Mouse (Mus musculus) frontal cortex, postnatal 14 days (tissue): Measurements from ENCODE around the gene Brca2.

ENCODE experiments used
- DNase-seq, 2 experiments: peaks; one replicate each; pipeline ENCODE4 v3.0.0; 2022; ENCODE audit warnings: low spot score in 2 of 2

Gene Brca2

GRCm38 (mm10) chr5:150598202-150599119, 76.0 kb downstream of the Brca2 start:
- no peak for DNase-seq

GRCm38 (mm10) chr5:150599301-150600294, 77.2 kb downstream of the Brca2 start:
- DNase-seq: no peak

- no peak for DNase-seq
These were observed 78.4 kb downstream of the Brca2 start for GRCm38 (mm10) chr5:150600554-150601440.

GRCm38 (mm10) chr5:150601441-150602230, 79.2 kb downstream of the Brca2 start:
- no peak for DNase-seq

- DNase-seq: no peak
These were observed 83.7 kb downstream of the Brca2 start for GRCm38 (mm10) chr5:150606131-150606530.

- DNase-seq: no peak
These were observed 85.2 kb downstream of the Brca2 start for GRCm38 (mm10) chr5:150607631-150608030.

- no peak for DNase-seq
These were observed 88.7 kb downstream of the Brca2 start for GRCm38 (mm10) chr5:150611136-150611535.

GRCm38 (mm10) chr5:150611697-150612096, 89.3 kb downstream of the Brca2 start:
- DNase-seq: no peak

- DNase-seq: no peak
These were observed 91.6 kb downstream of the Brca2 start for GRCm38 (mm10) chr5:150614054-150614453.

- no peak for DNase-seq
These were observed 93.8 kb downstream of the Brca2 start for GRCm38 (mm10) chr5:150616216-150616615.

- DNase-seq: no peak
These were observed 94.3 kb downstream of the Brca2 start for GRCm38 (mm10) chr5:150616731-150617130.

- DNase-seq: no peak
These were observed 96.3 kb downstream of the Brca2 start for GRCm38 (mm10) chr5:150618599-150619355.
